9 mouse cellular contexts compared by ENCODE assay signal in genomic region chr11:35664991-35665390, GRCm38 (mm10).
A peak's percentile ranks its signal among the peaks of the same experiment; 100 is the strongest.
DNase-seq lines count a peak whose midpoint lies in the region; ATAC-seq lines count a peak whose summit lies in the region.
"Had no signal": no experiment of that assay in that cellular context is flagged by ENCODE, and none has a peak within 500 bp of the region (broad histone marks: within the 10 kb centered on the region; RNA-seq: fewer than 3 reads in every experiment).

No protein-coding gene starts in this region.

- peaks cover 54% of the 10 kb centered on the region; the same call in 1 of the 2 replicates for H3K27me3 ChIP-seq in forebrain, embryonic 15.5 days
- no peaks in the 10 kb centered on the region for H3K27me3 ChIP-seq in kidney, embryonic 16.5 days (ENCODE audit: insufficient read depth, low read length)
- H3K27me3 ChIP-seq: lung, embryonic 15.5 days had no signal

- H3K4me1 ChIP-seq in forebrain, embryonic 15.5 days = 0 out of 2 replicates have a peak, but pooled peaks cover 12% of the 10 kb centered on the region
- no peaks in the 10 kb centered on the region for H3K4me1 ChIP-seq in kidney, embryonic 16.5 days (ENCODE audit: insufficient read depth, low read length)
- H3K4me1 ChIP-seq: lung, embryonic 15.5 days had no signal

- H3K4me2 ChIP-seq in forebrain, embryonic 15.5 days (replicated peaks) = no peak overlapping the region
- no peak overlapping the region for H3K4me2 ChIP-seq in kidney, embryonic 16.5 days (replicated peaks; ENCODE audit: low read depth, low read length)
- H3K4me2 ChIP-seq: lung, embryonic 15.5 days had no signal

- DNase-seq in adrenal gland, adult (ENCODE audit: inconsistent age in 2 of 2, low spot score in 1 of 2) = peak; percentile 60 to 73
- no peak for DNase-seq in adrenal gland, adult 18-20 months (ENCODE audit: low spot score in 2 of 2)
- peak; percentile 24 to 33 for DNase-seq in urinary bladder, postnatal 36 days (ENCODE audit: low spot score in 2 of 2)
- DNase-seq in urinary bladder, adult 18-20 months (ENCODE audit: low spot score in 2 of 2) = no peak
- DNase-seq in naive thymus-derived CD4-positive, alpha-beta T cell, adult 2 months (ENCODE audit: low read depth) = peak; percentile 8
- no peak for DNase-seq in gastrocnemius, postnatal 14 days

- ATAC-seq in forebrain, embryonic 15.5 days (replicated peaks) = 0 out of 2 replicates have a peak, but pooled peaks have one; percentile 31
- ATAC-seq in kidney, embryonic 16.5 days (ENCODE audit: low FRiP score, low TSS enrichment) = peak; percentile 57

- no peak overlapping the region for H3K4me3 ChIP-seq in forebrain, embryonic 15.5 days
- no peak overlapping the region for H3K4me3 ChIP-seq in kidney, embryonic 16.5 days (ENCODE audit: low read length)
- H3K4me3 ChIP-seq: lung, embryonic 15.5 days had no signal

- H3K27ac ChIP-seq in forebrain, embryonic 15.5 days (replicated peaks) = no peak overlapping the region
- no peak overlapping the region for H3K27ac ChIP-seq in kidney, embryonic 16.5 days (ENCODE audit: low read length)
- H3K27ac ChIP-seq: lung, embryonic 15.5 days had no signal

- H3K36me3 ChIP-seq in forebrain, embryonic 15.5 days = no peaks in the 10 kb centered on the region
- H3K36me3 ChIP-seq in kidney, embryonic 16.5 days (ENCODE audit: insufficient read depth, low read length) = no peaks in the 10 kb centered on the region
- H3K36me3 ChIP-seq: lung, embryonic 15.5 days had no signal

- no peak overlapping the region for H3K9ac ChIP-seq in forebrain, embryonic 15.5 days (replicated peaks)
- H3K9ac ChIP-seq in kidney, embryonic 16.5 days (replicated peaks; ENCODE audit: low read length) = no peak overlapping the region
- H3K9ac ChIP-seq: lung, embryonic 15.5 days had no signal

- intact Hi-C loops in gastrocnemius, postnatal 14 days (cut with DNase I; ENCODE audit: low total_unique reads) = loop anchor here (10.0 kb wide), 1 partner anchor 210 kb away; no protein-coding TSS in a partner anchor

- WGBS in forebrain, embryonic 15.5 days = 40% methylated on average over 5 of the region's 5 CpGs
- WGBS in kidney, embryonic 16.5 days = 51% methylated on average over 5 of the region's 5 CpGs

- H3K9me3 ChIP-seq in forebrain, embryonic 15.5 days = no peaks in the 10 kb centered on the region
- no peaks in the 10 kb centered on the region for H3K9me3 ChIP-seq in kidney, embryonic 16.5 days (ENCODE audit: low read length)
- H3K9me3 ChIP-seq: lung, embryonic 15.5 days had no signal

Comparison
In these comparisons a context has a peak if more than half of its experiments do, and no peak if none do; other contexts are left out.
1. DNase-seq: peak in adrenal gland, adult (2 of 2), urinary bladder, postnatal 36 days (2 of 2) and naive thymus-derived CD4-positive, alpha-beta T cell, adult 2 months (single experiment); none in adrenal gland, adult 18-20 months (0 of 2), urinary bladder, adult 18-20 months (0 of 2) and gastrocnemius, postnatal 14 days (single experiment).